Mouse (Mus musculus): ENCODE measurements around the gene Lpcat2.

GRCm38 (mm10) chr8:92949071-92949470, 93.9 kb downstream of the Lpcat2 start:
- no peak for TF ChIP-seq CTCF (IDR thresholded peaks at IDR 0.05; ENCODE audit: low read depth)
- no peak for TF ChIP-seq EP300 (optimal IDR thresholded peaks at IDR 0.05)
